ENCODE assay signal across 25 mouse cellular contexts in the genomic region with DNA sequence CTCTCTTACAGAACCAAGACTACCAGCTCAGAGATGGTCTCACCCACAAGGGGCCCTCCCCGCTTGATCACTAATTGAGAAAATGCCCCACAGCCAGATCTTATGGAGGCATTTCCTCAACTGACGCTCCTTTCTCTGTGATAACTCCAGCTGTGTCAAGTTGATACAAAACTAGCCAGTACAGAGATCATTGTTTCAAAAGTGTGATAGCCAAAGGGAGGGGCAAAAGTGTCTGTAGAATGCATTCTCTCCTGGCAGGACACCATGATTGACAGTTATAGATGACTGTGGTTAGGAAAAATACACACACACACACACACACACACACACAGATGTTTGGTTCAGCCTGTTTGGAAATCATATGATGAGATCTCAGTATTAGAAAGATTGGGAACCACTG.
DNase-seq lines count a peak whose midpoint lies in the region; ATAC-seq lines count a peak whose summit lies in the region.
"Had no signal": no experiment of that assay in that cellular context is flagged by ENCODE, and none has a peak within 500 bp of the region (broad histone marks: within the 10 kb centered on the region; RNA-seq: fewer than 3 reads in every experiment).

No protein-coding gene starts in this region.

- H3K27me3 ChIP-seq in liver, embryonic 11.5 days (replicated peaks; ENCODE audit: control insufficient read depth, insufficient read depth, low read length), result no peaks in the 10 kb centered on the region
- no peaks in the 10 kb centered on the region for H3K27me3 ChIP-seq in liver, embryonic 15.5 days
- H3K27me3 ChIP-seq: embryonic facial prominence, embryonic 12.5 days; embryonic facial prominence, embryonic 15.5 days; hindbrain, embryonic 13.5 days; Patski had no signal

- no peak for DNase-seq in liver, embryonic 11.5 days (ENCODE audit: low spot score)
- DNase-seq in liver, result no peak
- no peak for DNase-seq in lung, postnatal 14 days
- no peak for DNase-seq in frontal cortex, postnatal 25 days (ENCODE audit: low spot score in 2 of 2)
- DNase-seq in frontal cortex, postnatal 14 days (ENCODE audit: low spot score in 2 of 2), result no peak
- DNase-seq: adrenal gland, postnatal 10 days; adrenal gland, postnatal 36 days; cerebellum, adult 18-20 months; cerebellum, adult 9-10 months; cerebellum, postnatal 14 days; forebrain, postnatal 0 days; gastrocnemius, adult 2 months; gastrocnemius, postnatal 14 days; heart, adult 11 months; heart, postnatal 36 days had no signal

- ATAC-seq in liver, embryonic 11.5 days (replicated peaks; ENCODE audit: low FRiP score), result peak; percentile 80
- ATAC-seq in liver, embryonic 15.5 days (ENCODE audit: insufficient read depth), result peak; percentile 77
- peak; percentile 79 for ATAC-seq in megakaryocyte progenitor cell, adult 5-6 weeks (replicated peaks; ENCODE audit: poor library complexity)
- ATAC-seq: forebrain, embryonic 14.5 days; forebrain, postnatal 0 days; hindbrain, embryonic 16.5 days had no signal

- H3K4me2 ChIP-seq in liver, embryonic 11.5 days, result no peak overlapping the region
- H3K4me2 ChIP-seq in liver, embryonic 15.5 days, result no peak overlapping the region
- H3K4me2 ChIP-seq: embryonic facial prominence, embryonic 12.5 days; embryonic facial prominence, embryonic 15.5 days; heart, embryonic 11.5 days; hindbrain, embryonic 13.5 days had no signal

- H3K9ac ChIP-seq in liver, embryonic 11.5 days (ENCODE audit: low read depth, low read length), result no peak overlapping the region
- no peak overlapping the region for H3K9ac ChIP-seq in liver, embryonic 15.5 days
- H3K9ac ChIP-seq: embryonic facial prominence, embryonic 12.5 days; embryonic facial prominence, embryonic 15.5 days; forebrain, postnatal 0 days; hindbrain, embryonic 13.5 days had no signal

- no peak overlapping the region for H3K4me3 ChIP-seq in liver, embryonic 11.5 days (ENCODE audit: low read depth, low read length)
- no peak overlapping the region for H3K4me3 ChIP-seq in liver, embryonic 15.5 days (replicated peaks)
- H3K4me3 ChIP-seq: embryonic facial prominence, embryonic 12.5 days; embryonic facial prominence, embryonic 15.5 days; gastrocnemius, adult 2 months; hindbrain, embryonic 10.5 days; hindbrain, embryonic 13.5 days had no signal

- no peaks in the 10 kb centered on the region for H3K9me3 ChIP-seq in liver, embryonic 11.5 days (ENCODE audit: control insufficient read depth, low read length)
- H3K9me3 ChIP-seq in liver, embryonic 15.5 days (replicated peaks), result no peaks in the 10 kb centered on the region
- H3K9me3 ChIP-seq: embryonic facial prominence, embryonic 12.5 days; embryonic facial prominence, embryonic 15.5 days; hindbrain, embryonic 10.5 days; hindbrain, embryonic 13.5 days had no signal

- WGBS in liver, embryonic 11.5 days, result 62% methylated on average over 2 of the region's 2 CpGs
- WGBS in liver, embryonic 15.5 days (ENCODE audit: insufficient replicate concordance), result 19% methylated on average over 2 of the region's 2 CpGs

- H3K27ac ChIP-seq in liver, embryonic 11.5 days (ENCODE audit: low read depth, low read length), result no peak overlapping the region
- no peak overlapping the region for H3K27ac ChIP-seq in liver, embryonic 15.5 days (replicated peaks)
- H3K27ac ChIP-seq: embryonic facial prominence, embryonic 12.5 days; embryonic facial prominence, embryonic 15.5 days; gastrocnemius, adult 2 months; hindbrain, embryonic 10.5 days; hindbrain, embryonic 13.5 days had no signal

- no peaks in the 10 kb centered on the region for H3K4me1 ChIP-seq in liver, embryonic 11.5 days (replicated peaks; ENCODE audit: control insufficient read depth, insufficient read depth, low read length)
- peaks cover 19% of the 10 kb centered on the region for H3K4me1 ChIP-seq in liver, embryonic 15.5 days (replicated peaks)
- H3K4me1 ChIP-seq: embryonic facial prominence, embryonic 12.5 days; embryonic facial prominence, embryonic 15.5 days; hindbrain, embryonic 13.5 days had no signal

- no peaks in the 10 kb centered on the region for H3K36me3 ChIP-seq in liver, embryonic 11.5 days (ENCODE audit: control insufficient read depth, insufficient read depth, low read length)
- no peaks in the 10 kb centered on the region; the same call in 1 of the 2 replicates for H3K36me3 ChIP-seq in liver, embryonic 15.5 days (replicated peaks)
- H3K36me3 ChIP-seq: embryonic facial prominence, embryonic 12.5 days; embryonic facial prominence, embryonic 15.5 days; hindbrain, embryonic 10.5 days; hindbrain, embryonic 13.5 days had no signal
